Mouse (Mus musculus): Measurements from ENCODE around the gene Yod1.

Yod1 gene

GRCm38 (mm10) chr1:130732706-130733658 is 15.9 kb downstream of the Yod1 start:
- in situ Hi-C loops (cut with MboI) = no loop called here

GRCm38 (mm10) chr1:130733671-130734070 is 16.5 kb downstream of the Yod1 start:
- in situ Hi-C loops (cut with MboI) = no loop called here

GRCm38 (mm10) chr1:130734452-130734851 is 17.3 kb downstream of the Yod1 start:
- in situ Hi-C loops (cut with MboI) = no loop called here

- in situ Hi-C loops (cut with MboI) = no loop called here
Measured at GRCm38 (mm10) chr1:130734852-130735251, 17.7 kb downstream of the Yod1 start.

GRCm38 (mm10) chr1:130737411-130737881 is 20.3 kb downstream of the Yod1 start:
- in situ Hi-C loops (cut with MboI) = no loop called here

- in situ Hi-C loops (cut with MboI) = no loop called here
Measured at GRCm38 (mm10) chr1:130737916-130738315, 20.8 kb downstream of the Yod1 start.

GRCm38 (mm10) chr1:130738551-130739106 is 21.5 kb downstream of the Yod1 start:
- in situ Hi-C loops (cut with MboI) = no loop called here

- in situ Hi-C loops (cut with MboI) = no loop called here
Measured at GRCm38 (mm10) chr1:130739636-130740035, 22.5 kb downstream of the Yod1 start.

GRCm38 (mm10) chr1:130740227-130740648 is 23.1 kb downstream of the Yod1 start:
- in situ Hi-C loops (cut with MboI) = no loop called here

- in situ Hi-C loops (cut with MboI) = no loop called here
Measured at GRCm38 (mm10) chr1:130740781-130741720, 23.9 kb downstream of the Yod1 start.

GRCm38 (mm10) chr1:130742201-130742600 is 25.1 kb downstream of the Yod1 start:
- in situ Hi-C loops (cut with MboI) = no loop called here

- in situ Hi-C loops (cut with MboI) = no loop called here
Measured at GRCm38 (mm10) chr1:130743775-130744174, 26.6 kb downstream of the Yod1 start.

- in situ Hi-C loops (cut with MboI) = no loop called here
Measured at GRCm38 (mm10) chr1:130744217-130744616, 27.1 kb downstream of the Yod1 start.

- in situ Hi-C loops (cut with MboI) = no loop called here
Measured at GRCm38 (mm10) chr1:130744961-130745360, 27.8 kb downstream of the Yod1 start.

GRCm38 (mm10) chr1:130745591-130745990 is 28.5 kb downstream of the Yod1 start:
- in situ Hi-C loops (cut with MboI) = no loop called here

- in situ Hi-C loops (cut with MboI) = no loop called here
Measured at GRCm38 (mm10) chr1:130746819-130747218, 29.7 kb downstream of the Yod1 start.

- in situ Hi-C loops (cut with MboI) = no loop called here
Measured at GRCm38 (mm10) chr1:130759689-130760088, 42.6 kb downstream of the Yod1 start.

- in situ Hi-C loops (cut with MboI) = no loop called here
Measured at GRCm38 (mm10) chr1:130761597-130761996, 44.5 kb downstream of the Yod1 start.

GRCm38 (mm10) chr1:130762045-130762760 is 45.1 kb downstream of the Yod1 start:
- in situ Hi-C loops (cut with MboI) = no loop called here

- in situ Hi-C loops (cut with MboI) = no loop called here
Measured at GRCm38 (mm10) chr1:130764027-130764461, 46.9 kb downstream of the Yod1 start.

GRCm38 (mm10) chr1:130767066-130767465 is 49.9 kb downstream of the Yod1 start:
- in situ Hi-C loops (cut with MboI) = no loop called here
